Mouse (Mus musculus): ENCODE measurements around the gene Khsrp.

The Khsrp gene

GRCm38 (mm10) chr17:57031661-57032420 is 519 bp upstream of the Khsrp start:
- in situ Hi-C loops (cut with MboI; ENCODE audit: low sequenced_read_pairs): no loop called here

DNA sequence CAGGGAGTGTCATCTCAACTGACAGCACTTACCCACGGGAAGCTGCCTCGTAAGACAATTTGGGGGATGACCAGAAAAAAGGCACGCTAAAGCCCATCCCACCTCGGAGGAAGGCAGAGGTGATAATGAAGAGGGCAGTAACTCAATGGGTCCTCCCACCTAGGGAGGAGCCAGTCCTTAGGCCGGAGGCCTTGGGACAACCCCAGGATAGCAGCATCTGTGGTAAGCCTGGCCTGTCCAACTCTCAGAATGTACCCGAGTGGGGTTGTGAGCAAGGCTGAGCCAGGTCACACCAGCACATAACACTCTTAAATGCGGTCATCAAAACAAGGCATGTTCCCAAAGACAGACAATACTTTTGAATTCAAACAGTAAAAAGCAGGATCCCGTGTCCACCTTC is 1.6 kb downstream of the Khsrp start:
- in situ Hi-C loops (cut with MboI; ENCODE audit: low sequenced_read_pairs): no loop called here

GRCm38 (mm10) chr17:57027471-57027870 is 3.9 kb downstream of the Khsrp start:
- in situ Hi-C loops (cut with MboI; ENCODE audit: low sequenced_read_pairs): no loop called here

GRCm38 (mm10) chr17:57020960-57021359 is 10.4 kb downstream of the Khsrp start:
- in situ Hi-C loops (cut with MboI; ENCODE audit: low sequenced_read_pairs): no loop called here

GRCm38 (mm10) chr17:57019693-57020092 is 11.6 kb downstream of the Khsrp start:
- in situ Hi-C loops (cut with MboI; ENCODE audit: low sequenced_read_pairs): no loop called here

DNA sequence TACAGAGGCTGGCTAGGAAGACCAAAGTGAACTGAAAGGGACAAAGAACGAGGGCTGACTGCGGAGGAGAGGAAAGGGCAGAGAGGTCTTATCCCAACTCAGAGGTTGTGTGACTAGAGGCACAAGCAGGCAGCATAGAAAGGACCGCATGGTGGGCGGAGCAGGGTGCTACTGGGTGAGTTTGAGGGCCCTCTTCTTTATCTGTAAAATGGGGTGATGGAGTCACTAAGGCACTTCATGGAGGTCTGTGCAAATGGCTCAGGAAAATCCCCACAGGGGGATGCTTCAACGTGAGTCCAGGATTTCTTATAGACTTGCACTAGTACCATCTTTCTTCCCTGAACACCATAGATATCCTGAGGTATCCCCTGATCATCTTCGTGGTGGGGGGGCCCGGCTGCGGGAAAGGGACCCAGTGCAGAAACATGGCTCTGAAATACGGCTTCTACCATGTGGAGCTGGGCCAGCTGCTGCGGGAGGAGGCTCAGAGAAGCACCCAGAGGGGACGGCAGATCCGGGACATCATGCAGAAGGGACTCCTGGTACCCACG is 19.0 kb downstream of the Khsrp start:
- in situ Hi-C loops (cut with MboI; ENCODE audit: low sequenced_read_pairs): no loop called here

DNA sequence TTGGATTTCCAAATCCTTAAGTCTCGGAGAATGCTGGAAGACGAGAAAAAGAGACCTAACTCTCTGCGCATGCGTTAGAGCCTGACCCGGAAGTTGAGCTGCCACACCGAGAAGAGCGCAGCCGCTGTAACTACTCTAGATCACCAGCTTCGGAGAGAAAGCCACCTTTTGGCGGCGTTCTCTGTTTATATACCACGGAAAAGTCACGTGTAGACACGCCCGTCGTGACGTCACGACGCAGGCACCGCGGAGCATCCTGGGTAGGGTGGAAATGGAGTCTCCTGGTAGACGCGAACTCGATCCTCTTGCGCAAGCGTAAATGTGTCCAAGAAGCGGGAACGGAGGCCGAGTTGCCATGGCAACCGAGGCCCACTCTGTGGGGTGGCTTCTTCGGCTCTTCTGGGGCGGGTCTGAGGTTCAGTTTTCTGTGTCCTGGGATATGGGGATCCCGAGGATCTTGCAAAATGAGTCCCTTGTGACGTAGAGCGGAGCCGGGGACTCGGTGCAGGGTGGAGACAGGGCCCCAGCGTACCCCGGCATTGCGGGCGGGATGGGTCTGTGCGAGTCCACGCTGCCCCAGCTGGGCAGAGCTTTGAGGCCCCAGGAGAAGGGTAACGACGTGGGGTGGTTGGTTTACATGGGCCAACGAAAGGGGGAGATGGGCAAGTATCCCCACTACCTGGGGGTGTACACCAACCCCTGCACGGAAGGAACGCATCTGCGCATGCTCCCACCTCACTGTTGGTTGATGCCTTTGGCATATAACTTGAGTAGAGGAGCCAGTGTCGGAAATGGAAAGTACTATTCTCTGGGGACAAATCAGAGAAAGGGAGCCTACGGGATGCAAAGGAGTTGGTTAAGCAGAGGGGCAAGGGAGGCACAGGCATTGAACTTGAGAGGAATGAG is 19.8 kb downstream of the Khsrp start, which contains the start of the genes Gtf2f1 and Gm17949:
Gene Gtf2f1 (minus strand): TSS at position 53 of the 906 bp plus-strand sequence.
Gene Gm17949 (plus strand): TSS at position 234 of the 906 bp plus-strand sequence.
- in situ Hi-C loops (cut with MboI; ENCODE audit: low sequenced_read_pairs): no loop called here

- in situ Hi-C loops (cut with MboI; ENCODE audit: low sequenced_read_pairs): no loop called here
Observed at GRCm38 (mm10) chr17:57010911-57011235, 20.4 kb downstream of the Khsrp start.

DNA sequence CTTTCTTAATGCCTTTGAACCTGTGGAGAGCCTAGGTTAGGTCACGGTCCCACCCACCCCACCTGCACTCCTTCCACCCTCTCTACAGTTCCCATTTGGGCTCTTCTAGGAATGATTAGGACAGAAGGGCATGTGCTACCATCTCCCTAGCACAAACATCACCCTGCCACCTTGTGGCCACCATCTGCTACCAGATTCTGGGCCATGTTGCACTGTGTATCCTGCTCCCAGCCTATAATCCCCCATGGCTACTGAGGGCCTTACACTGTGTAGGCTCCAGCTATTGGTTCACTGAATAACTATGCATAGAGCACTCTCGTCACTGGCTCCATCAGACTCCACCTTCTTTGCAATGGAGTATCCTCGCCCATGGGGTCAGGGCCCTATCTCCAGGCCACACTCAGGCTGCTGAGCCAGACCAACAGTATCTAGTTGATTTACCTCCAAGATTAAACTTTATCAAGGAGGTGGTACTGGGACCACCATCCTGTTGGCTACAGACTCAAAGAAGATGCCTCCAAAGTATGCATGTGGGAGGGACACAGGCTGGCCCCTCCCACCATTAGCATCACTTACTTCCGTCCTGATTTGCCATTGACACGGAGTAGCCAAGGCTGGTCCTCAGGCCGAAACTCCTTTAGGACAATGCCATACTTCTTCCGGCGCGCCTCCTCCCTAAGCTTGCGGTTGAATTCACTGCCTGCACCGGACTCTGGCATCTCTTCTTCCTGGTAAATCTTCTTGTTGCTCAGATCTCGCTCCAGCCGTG is 24.0 kb downstream of the Khsrp start:
- in situ Hi-C loops (cut with MboI; ENCODE audit: low sequenced_read_pairs): no loop called here

DNA sequence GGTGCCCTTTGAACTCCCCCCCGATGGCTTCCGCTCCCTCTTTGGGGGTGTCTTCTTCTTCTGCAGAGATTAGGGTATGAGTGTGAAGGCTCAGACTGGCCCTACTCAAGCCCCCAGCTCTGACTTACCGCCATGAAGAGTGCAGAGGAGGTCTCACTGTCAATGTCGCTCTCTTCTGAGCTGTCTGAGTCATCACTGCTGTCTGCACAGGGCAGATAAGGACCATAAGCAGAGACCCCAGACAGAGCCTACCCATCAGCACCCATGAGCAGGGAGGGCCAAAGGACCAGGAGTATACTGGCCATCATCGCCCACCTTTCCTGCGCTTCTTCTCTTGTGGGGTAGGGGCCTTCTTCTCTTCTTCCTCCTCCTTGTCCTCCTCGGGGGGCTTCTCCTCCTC is 27.3 kb downstream of the Khsrp start:
- in situ Hi-C loops (cut with MboI; ENCODE audit: low sequenced_read_pairs): no loop called here

DNA sequence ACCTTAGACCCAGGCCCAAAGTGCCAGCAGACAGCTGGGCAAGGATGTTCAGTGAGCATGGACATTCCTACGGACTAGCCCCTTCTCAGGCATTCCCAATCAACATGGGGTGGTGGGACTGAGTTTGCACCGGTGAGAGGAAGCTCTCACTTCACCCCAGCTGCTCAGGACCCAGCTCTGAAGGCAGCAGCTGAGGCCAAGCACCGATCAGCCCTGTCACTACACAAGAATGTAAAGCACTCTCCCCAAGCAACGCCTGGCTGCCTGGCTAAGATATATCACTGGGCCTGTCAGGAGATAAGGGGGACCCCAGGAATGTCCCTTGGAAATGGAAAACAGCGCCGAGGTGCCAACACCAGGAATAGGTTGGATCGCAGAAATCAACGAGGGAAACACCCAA is 30.1 kb downstream of the Khsrp start:
- in situ Hi-C loops (cut with MboI; ENCODE audit: low sequenced_read_pairs): no loop called here

DNA sequence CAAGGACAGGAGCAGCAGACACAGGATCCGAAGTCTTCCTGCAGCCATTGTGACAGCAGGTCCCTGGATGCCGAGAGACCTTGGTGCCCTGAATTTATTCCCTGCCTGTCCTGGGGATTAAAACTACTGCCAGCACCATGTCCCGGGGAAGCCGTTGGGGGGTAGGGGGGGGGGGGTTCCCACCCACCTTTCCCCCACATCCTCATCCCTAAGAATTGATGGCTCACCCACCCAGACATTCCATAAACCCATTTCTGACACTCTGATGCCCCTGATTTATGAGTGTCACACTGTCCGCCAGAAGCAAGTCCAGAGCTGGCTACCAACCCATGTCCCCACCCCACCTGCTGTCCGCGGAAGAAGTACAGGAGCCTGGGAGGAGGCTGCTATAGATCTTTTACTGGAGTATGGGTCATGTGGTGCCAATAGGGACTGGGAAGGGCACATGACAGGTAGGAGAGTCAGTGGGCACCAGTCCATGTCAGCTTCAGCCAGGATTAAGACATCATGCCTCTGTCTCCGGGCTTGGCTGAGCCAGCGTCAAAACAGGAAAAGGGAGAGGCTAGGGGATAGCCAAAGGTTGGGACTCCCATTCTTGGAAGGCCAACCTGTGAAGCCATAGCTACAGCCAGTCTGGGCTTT is 31.2 kb downstream of the Khsrp start, which contains the start of gene Pspn:
Gene Pspn (minus strand): TSS at position 51 of the 642 bp plus-strand sequence.
- in situ Hi-C loops (cut with MboI; ENCODE audit: low sequenced_read_pairs): no loop called here

- in situ Hi-C loops (cut with MboI; ENCODE audit: low sequenced_read_pairs): no loop called here
Observed at GRCm38 (mm10) chr17:56999414-56999813, 31.9 kb downstream of the Khsrp start.

DNA sequence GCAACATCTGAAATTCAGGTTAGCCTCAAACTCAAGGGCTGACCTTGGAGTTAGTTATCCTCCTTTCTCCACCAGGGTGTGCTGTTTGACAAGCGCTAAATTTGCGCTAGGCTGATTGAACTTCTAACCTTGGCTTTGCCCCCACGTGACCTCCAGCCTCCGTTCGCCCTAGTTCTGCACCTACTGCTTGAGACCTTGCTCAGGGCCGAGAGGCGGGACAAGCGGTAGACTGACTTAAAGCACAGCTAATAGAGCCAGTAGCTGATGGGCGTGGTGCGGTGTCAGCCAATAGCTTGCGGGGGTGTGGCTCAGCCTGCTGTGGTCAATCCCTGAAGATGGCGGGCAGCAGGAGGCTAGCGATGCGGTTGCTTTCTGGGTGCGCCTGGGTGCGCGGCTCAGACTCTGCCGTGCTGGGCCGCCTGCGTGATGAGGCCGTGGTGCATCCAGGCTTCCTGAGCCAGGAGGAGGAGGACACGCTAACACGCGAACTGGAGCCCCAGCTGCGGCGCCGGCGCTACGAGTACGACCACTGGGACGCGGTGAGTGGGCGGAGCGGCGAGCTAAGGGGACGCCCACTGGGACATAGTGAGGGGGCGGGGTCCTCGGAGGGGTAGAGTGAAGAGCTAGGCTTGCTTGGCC is 34.2 kb downstream of the Khsrp start, which contains the start of gene Alkbh7:
Gene Alkbh7 (plus strand): TSS at position 311 of the 639 bp plus-strand sequence.
- in situ Hi-C loops (cut with MboI; ENCODE audit: low sequenced_read_pairs): no loop called here

DNA sequence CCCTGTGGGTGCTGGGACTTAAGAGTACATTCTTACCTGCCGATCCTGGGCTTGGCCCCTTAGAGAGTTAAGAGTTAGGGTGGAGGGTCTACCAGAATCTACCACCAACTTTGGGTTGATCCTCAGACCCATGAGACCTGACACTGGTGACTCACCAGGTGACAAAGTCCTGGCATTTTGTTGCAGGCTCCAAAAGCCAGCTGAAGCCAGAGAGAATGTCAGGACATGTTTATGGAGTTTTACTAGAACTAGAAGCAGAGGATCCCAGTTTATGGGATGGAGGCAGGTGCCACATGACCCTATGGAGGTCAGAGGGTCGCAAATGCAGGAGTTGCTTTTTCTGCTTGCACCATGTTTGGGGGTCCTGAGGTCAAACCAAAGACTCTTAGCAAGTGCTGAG is 34.8 kb downstream of the Khsrp start:
- in situ Hi-C loops (cut with MboI; ENCODE audit: low sequenced_read_pairs): no loop called here

GRCm38 (mm10) chr17:56995046-56995445 is 36.3 kb downstream of the Khsrp start:
- in situ Hi-C loops (cut with MboI; ENCODE audit: low sequenced_read_pairs): no loop called here

- in situ Hi-C loops (cut with MboI; ENCODE audit: low sequenced_read_pairs): no loop called here
Observed at GRCm38 (mm10) chr17:56990966-56991365, 40.4 kb downstream of the Khsrp start.

GRCm38 (mm10) chr17:56990115-56990746 is 41.1 kb downstream of the Khsrp start, which contains the start of gene Clpp:
Clpp (plus strand) TSS chr17:56990305.
- in situ Hi-C loops (cut with MboI; ENCODE audit: low sequenced_read_pairs): no loop called here

DNA sequence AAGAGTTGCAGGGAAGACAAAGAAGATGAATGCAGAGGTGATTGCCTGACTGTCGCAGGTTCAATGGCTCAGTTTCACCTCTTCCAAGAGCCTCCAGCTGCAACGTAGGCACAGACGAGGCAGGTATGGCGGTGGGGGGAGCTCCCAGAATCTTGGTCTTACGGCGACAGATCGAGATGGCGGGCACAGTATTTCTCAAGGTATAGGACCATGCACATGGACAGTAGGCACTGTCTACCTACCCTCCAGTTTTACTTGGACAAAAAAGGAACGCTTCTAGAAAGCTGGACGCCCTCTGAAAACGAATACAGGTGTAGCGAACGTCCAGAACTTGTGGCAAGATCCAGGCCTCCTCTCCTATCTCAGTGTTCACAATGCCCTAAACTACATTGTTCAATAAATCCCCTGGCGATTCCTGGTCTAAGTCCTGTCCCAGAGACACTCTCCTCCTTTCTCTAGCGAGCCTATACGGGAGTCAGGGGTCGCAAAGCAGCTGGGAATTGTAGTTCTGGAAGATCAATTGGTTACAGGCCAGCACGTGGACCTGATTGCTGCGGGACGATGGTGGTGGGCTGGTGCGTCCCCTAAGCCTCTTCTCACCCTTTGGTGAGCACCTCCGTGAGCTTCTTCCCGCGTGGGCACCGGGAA is 41.7 kb downstream of the Khsrp start:
- in situ Hi-C loops (cut with MboI; ENCODE audit: low sequenced_read_pairs): no loop called here
